Mouse (Mus musculus) midbrain, embryonic 14.5 days (tissue): ENCODE measurements at regions not wholly inside any gene's neighbourhood (a gene's known extent, or its start where the extent isn't known, plus 50 kb on each side); places are given as distances from the start of the nearest gene placed in this dataset.
"Not testable (repeated sequence)": the region's sequence is repeated elsewhere in the genome, so short reads cannot be mapped to it uniquely, and the experiment has no call there.

Experiments used
- ATAC-seq: fragments of 200-750 bp; cut with Nextera tagmentation; 2 replicates; pipeline ENCODE4 v1.8.0; 2017; ENCODE audit warnings: moderate number of reproducible peaks, moderate library complexity; ENCODE audit not compliant: low FRiP score, low TSS enrichment
- DNase-seq: peaks from one replicate; pipeline ENCODE4 v3.0.0-alpha.2; 2015
- H3K27ac ChIP-seq: fragments of 300-500 bp; sonication (generic); replicated peaks from 2 replicates; pipeline ENCODE4 v1.5.1; 2014; ENCODE audit warnings: mild to moderate bottlenecking, low read depth, low read length, moderate library complexity
- H3K27me3 ChIP-seq: fragments of 300-500 bp; sonication (generic); 2 replicates; pipeline ENCODE4 v1.6.1; 2014; ENCODE audit warnings: low read length, control low read depth, mixed read lengths; ENCODE audit not compliant: control insufficient read depth, insufficient read depth
- H3K36me3 ChIP-seq: fragments of 300-500 bp; sonication (generic); 2 replicates; pipeline ENCODE4 v1.6.1; 2014; ENCODE audit warnings: low read length, control low read depth; ENCODE audit not compliant: control insufficient read depth, insufficient read depth
- H3K4me1 ChIP-seq: fragments of 300-500 bp; sonication (generic); 2 replicates; pipeline ENCODE4 v1.6.1; 2014; ENCODE audit warnings: mild to moderate bottlenecking, antibody characterized with exemption, low read length, control low read depth; ENCODE audit not compliant: control insufficient read depth, insufficient read depth
- H3K4me2 ChIP-seq: fragments of 300-500 bp; sonication (generic); 2 replicates; pipeline ENCODE4 v1.6.1; 2014; ENCODE audit warnings: mild to moderate bottlenecking, low read length, moderate library complexity
- H3K4me3 ChIP-seq: fragments of 300-500 bp; sonication (generic); replicated peaks from 2 replicates; pipeline ENCODE4 v1.5.1; 2014; ENCODE audit warnings: low read depth, low read length
- H3K9ac ChIP-seq: fragments of 300-500 bp; sonication (generic); replicated peaks from 2 replicates; pipeline ENCODE4 v1.6.1; 2014; ENCODE audit warnings: mild to moderate bottlenecking, low read length, moderate library complexity
- H3K9me3 ChIP-seq: fragments of 300-500 bp; sonication (generic); 2 replicates; pipeline ENCODE4 v1.6.1; 2016; ENCODE audit warnings: low read length, control low read depth, mixed read lengths; ENCODE audit not compliant: control insufficient read depth
- WGBS: fragments of 180-500 bp; shearing (Covaris S2); extraction: QIAGEN DNeasy Blood & Tissue Kit; methylation state at CpG from one replicate; pipeline ENCODE4 v1.1.7; 2014; 5-methylcytosine and 5-hydroxymethylcytosine counted together

DNA sequence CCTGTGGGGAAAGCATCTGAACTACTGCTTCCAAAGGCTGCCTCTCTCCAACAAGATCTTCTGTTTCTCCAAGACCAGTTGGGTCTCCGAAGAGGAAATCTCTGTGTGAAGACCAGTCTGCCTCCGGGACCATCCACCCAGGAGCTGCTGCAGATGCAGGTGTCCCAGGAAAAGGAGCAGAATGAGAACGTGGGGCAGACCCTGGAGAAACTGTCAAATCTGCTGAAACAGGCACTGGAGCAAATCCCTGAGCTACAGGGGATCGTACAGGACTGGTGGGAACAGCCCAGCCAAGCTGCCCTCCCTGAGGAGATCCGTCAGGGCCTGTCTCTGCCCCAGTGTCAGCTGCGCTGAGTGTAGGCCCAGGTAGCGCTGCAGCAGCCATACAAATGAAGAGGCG lies 68.9 kb upstream of the Cnih3 start:
- not testable (repeated sequence) for DNase-seq, H3K27me3 ChIP-seq, H3K4me3 ChIP-seq, H3K4me1 ChIP-seq, H3K9me3 ChIP-seq, H3K27ac ChIP-seq, H3K4me2 ChIP-seq, H3K36me3 ChIP-seq, ATAC-seq, H3K9ac ChIP-seq
- WGBS, result 89% methylated on average over 8 of the region's 8 CpGs

GRCm38 (mm10) chr1:181284301-181285197 lies 67.9 kb upstream of the Cnih3 start:
- H3K9me3 ChIP-seq, result no peaks in the 10 kb centered on the region
- no peak overlapping the region for H3K9ac ChIP-seq
- H3K36me3 ChIP-seq, result no peaks in the 10 kb centered on the region
- no peaks in the 10 kb centered on the region for H3K4me1 ChIP-seq
- 74% methylated on average over 10 of the region's 10 CpGs for WGBS
- no peaks in the 10 kb centered on the region for H3K27me3 ChIP-seq
- ATAC-seq (no peak), DNase-seq (no peak)
- no peak overlapping the region for H3K4me2 ChIP-seq
- no peak overlapping the region for H3K4me3 ChIP-seq
- H3K27ac ChIP-seq, result no peak overlapping the region

GRCm38 (mm10) chr1:181285600-181285999 lies 66.8 kb upstream of the Cnih3 start:
- no peak overlapping the region for H3K9ac ChIP-seq
- ATAC-seq, result no peak
- H3K36me3 ChIP-seq, result no peaks in the 10 kb centered on the region
- no peaks in the 10 kb centered on the region for H3K4me1 ChIP-seq
- no peak overlapping the region for H3K27ac ChIP-seq
- no peaks in the 10 kb centered on the region for H3K9me3 ChIP-seq
- H3K4me3 ChIP-seq, result no peak overlapping the region
- WGBS, result 91% methylated on average over 8 of the region's 8 CpGs
- H3K27me3 ChIP-seq, result no peaks in the 10 kb centered on the region
- no peak for DNase-seq
- no peak overlapping the region for H3K4me2 ChIP-seq

- DNase-seq, result no peak
- ATAC-seq, result no peak
- no peak overlapping the region for H3K4me3 ChIP-seq
- no peak overlapping the region for H3K4me2 ChIP-seq
- no peaks in the 10 kb centered on the region for H3K27me3 ChIP-seq
- no peaks in the 10 kb centered on the region for H3K36me3 ChIP-seq
- 80% methylated on average over 5 of the region's 5 CpGs for WGBS
- no peaks in the 10 kb centered on the region for H3K9me3 ChIP-seq
- H3K27ac ChIP-seq, result no peak overlapping the region
- H3K9ac ChIP-seq, result no peak overlapping the region
- H3K4me1 ChIP-seq, result no peaks in the 10 kb centered on the region
Observed at GRCm38 (mm10) chr1:181286146-181286545, 66.3 kb upstream of the Cnih3 start.

DNA sequence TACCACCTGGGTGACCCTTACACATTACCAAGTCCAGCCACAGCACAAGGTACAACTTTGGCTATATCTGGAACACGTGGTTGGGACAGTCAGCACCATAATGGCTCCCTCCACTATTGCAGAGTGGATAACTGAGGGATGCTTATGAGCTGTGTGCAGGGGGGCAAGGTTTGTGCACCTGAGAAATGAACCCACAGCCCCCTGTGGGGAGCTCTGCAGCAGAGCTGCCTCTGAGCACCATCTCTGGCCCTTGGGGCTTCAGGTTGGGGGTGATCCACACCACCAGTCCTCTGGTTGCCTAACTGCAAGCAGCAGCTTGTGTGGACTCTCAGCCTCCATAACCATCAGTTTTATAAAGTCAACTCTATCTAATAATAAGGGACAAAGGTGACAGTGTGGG lies 65.3 kb upstream of the Cnih3 start:
- Histone ChIP-seq H3K4me1 (no peaks in the 10 kb centered on the region), H3K4me2 (no peak overlapping the region), H3K36me3 (no peaks in the 10 kb centered on the region), H3K9me3 (no peaks in the 10 kb centered on the region), H3K27me3 (no peaks in the 10 kb centered on the region), H3K27ac (no peak overlapping the region), H3K4me3 (no peak overlapping the region), H3K9ac (no peak overlapping the region)
- WGBS, result 80% methylated on average over 1 of the region's 1 CpGs
- ATAC-seq (no peak), DNase-seq (no peak)

DNA sequence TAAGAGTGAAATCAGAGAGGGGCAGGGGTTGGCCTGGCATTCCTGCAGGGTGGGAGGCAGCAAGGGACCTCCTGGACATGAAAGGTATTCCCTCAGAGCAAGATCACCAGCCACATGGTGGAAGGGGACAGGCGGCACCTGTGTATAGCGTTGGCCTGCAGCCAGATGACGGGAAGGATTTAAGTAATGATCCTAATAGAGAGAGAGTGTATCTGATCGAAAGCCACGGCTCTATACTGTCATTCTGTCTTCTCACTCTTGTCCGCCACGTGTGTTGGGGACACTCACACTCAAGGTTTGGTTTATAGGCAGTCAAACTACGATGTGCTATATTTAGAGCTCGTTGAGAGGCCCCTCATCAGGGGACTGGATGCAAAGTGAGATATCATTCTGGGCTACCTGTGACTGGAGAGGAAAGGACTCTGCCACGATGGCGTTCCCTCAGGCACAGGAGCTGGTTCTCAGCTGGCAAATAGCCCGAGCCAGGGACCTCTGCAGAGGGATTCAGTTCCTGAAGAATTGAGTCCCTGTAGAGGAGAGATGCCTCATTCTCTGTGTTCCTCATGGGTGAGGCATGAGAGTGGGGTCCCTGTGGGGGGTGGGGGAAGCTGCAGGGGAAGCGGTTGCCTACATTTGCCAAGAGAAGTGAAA lies 62.9 kb upstream of the Cnih3 start:
- ATAC-seq, result no peak
- H3K9ac ChIP-seq, result no peak overlapping the region
- H3K36me3 ChIP-seq, result no peaks in the 10 kb centered on the region
- no peaks in the 10 kb centered on the region for H3K9me3 ChIP-seq
- H3K4me2 ChIP-seq, result no peak overlapping the region
- H3K4me3 ChIP-seq, result no peak overlapping the region
- 86% methylated on average over 13 of the region's 13 CpGs for WGBS
- DNase-seq, result no peak
- H3K27ac ChIP-seq, result no peak overlapping the region
- no peaks in the 10 kb centered on the region for H3K27me3 ChIP-seq
- H3K4me1 ChIP-seq, result no peaks in the 10 kb centered on the region

DNA sequence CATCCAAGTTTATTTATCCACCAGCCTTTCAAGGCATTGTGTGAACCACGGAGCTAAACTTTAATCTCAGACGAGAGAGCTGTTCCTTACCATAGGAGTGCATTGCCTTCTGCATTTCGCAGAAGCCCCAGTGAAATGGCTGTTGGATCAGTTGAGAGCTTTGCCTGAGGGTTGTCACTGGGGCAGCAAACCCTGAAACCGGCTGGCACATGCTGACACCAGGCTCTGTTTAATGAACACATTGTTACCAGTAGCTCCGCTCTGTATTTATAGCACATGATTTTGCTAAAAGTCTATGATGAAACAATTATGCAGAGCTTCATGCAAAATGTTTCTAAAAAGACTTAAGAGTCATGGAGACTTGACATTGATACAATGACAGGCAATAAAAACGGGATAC lies 61.2 kb upstream of the Cnih3 start:
- Histone ChIP-seq H3K27ac (no peak overlapping the region), H3K9me3 (no peaks in the 10 kb centered on the region), H3K36me3 (no peaks in the 10 kb centered on the region), H3K4me1 (no peaks in the 10 kb centered on the region), H3K9ac (no peak overlapping the region), H3K4me3 (no peak overlapping the region), H3K27me3 (no peaks in the 10 kb centered on the region), H3K4me2 (no peak overlapping the region)
- 61% methylated on average over 6 of the region's 6 CpGs for WGBS
- ATAC-seq (no peak), DNase-seq (no peak)

- no peaks in the 10 kb centered on the region for H3K4me1 ChIP-seq
- 91% methylated on average over 5 of the region's 5 CpGs for WGBS
- H3K9me3 ChIP-seq, result no peaks in the 10 kb centered on the region
- no peaks in the 10 kb centered on the region for H3K36me3 ChIP-seq
- H3K4me3 ChIP-seq, result no peak overlapping the region
- DNase-seq (no peak), ATAC-seq (no peak)
- H3K27ac ChIP-seq, result no peak overlapping the region
- H3K27me3 ChIP-seq, result no peaks in the 10 kb centered on the region
- no peak overlapping the region for H3K9ac ChIP-seq
- no peak overlapping the region for H3K4me2 ChIP-seq
Observed at GRCm38 (mm10) chr1:181291966-181292365, 60.5 kb upstream of the Cnih3 start.
